8 mouse cellular contexts compared by ENCODE assay signal in genomic region chr16:94537159-94537527, GRCm38 (mm10). TPM values are rescaled to one million over a fixed set of nuclear protein-coding genes. Genes with fewer than 3 reads are reported as not detected.
DNase-seq lines count a peak whose midpoint lies in the region; ATAC-seq lines count a peak whose summit lies in the region.

No protein-coding gene starts in this region.

- H3K27ac ChIP-seq in lung, embryonic 16.5 days (ENCODE audit: low read length): no peak overlapping the region; the same call in 1 of the 2 replicates

- 43% methylated on average over 9 of the region's 9 CpGs for WGBS in lung, embryonic 16.5 days

- no peak overlapping the region for H3K4me3 ChIP-seq in lung, embryonic 16.5 days (ENCODE audit: low read length)

- H3K9ac ChIP-seq in lung, embryonic 16.5 days (ENCODE audit: low read length): no peak overlapping the region

- peaks cover 3% of the 10 kb centered on the region for H3K4me1 ChIP-seq in lung, embryonic 16.5 days (replicated peaks; ENCODE audit: control insufficient read depth, insufficient read depth, low read length)

- no peaks in the 10 kb centered on the region for H3K36me3 ChIP-seq in lung, embryonic 16.5 days (ENCODE audit: control insufficient read depth, insufficient read depth, low read length)

- no peak for DNase-seq in lung, postnatal 25 days (ENCODE audit: low spot score)
- DNase-seq in kidney, postnatal 10 days: peak; percentile 57
- peak; percentile 75 for DNase-seq in skeletal muscle tissue, adult 2 months (ENCODE audit: low read depth, low spot score)
- DNase-seq in frontal cortex, postnatal 36 days (ENCODE audit: low spot score in 2 of 2): no peak
- DNase-seq in layer of hippocampus, adult 11-12 months (ENCODE audit: low spot score): no peak
- DNase-seq in right cerebral cortex, adult 18-20 months: no peak

- no peaks in the 10 kb centered on the region for H3K27me3 ChIP-seq in lung, embryonic 16.5 days (ENCODE audit: control insufficient read depth, insufficient read depth, low read depth, low read length)

- ATAC-seq in lung, embryonic 16.5 days (ENCODE audit: low read depth): peak; percentile 56; the same call in 1 of the 2 replicates
- ATAC-seq in granulocyte monocyte progenitor cell, adult 5-6 weeks (replicated peaks; ENCODE audit: poor library complexity, severe bottlenecking): peak; percentile 82

- no peaks in the 10 kb centered on the region for H3K9me3 ChIP-seq in lung, embryonic 16.5 days (ENCODE audit: control insufficient read depth, low read length)

- no peak overlapping the region for H3K4me2 ChIP-seq in lung, embryonic 16.5 days (ENCODE audit: low read depth, low read length)

RNA-seq across cellular contexts. Expression of gene Vps26c, which starts 10.5 kb away (rescaled TPM):
- polyA plus RNA-seq in lung, embryonic 16.5 days (2015; fragmentation: Nextera tagmentation; extraction: Ambion mirVana): 57.8 and 68.0 TPM in 2 replicates
- total RNA-seq in granulocyte monocyte progenitor cell, adult 5-6 weeks (2014; fragmentation: Nextera tagmentation): 19.9 and 25.3 TPM in 2 replicates
- 27.4 and 32.7 TPM in 2 replicates for total RNA-seq in granulocyte monocyte progenitor cell, adult 5-6 weeks (2017)

RNA-seq across cellular contexts. Expression of gene Dyrk1a, which starts 32.7 kb away (rescaled TPM):
- 8.0 and 9.0 TPM in 2 replicates for polyA plus RNA-seq in lung, embryonic 16.5 days (2015; fragmentation: Nextera tagmentation; extraction: Ambion mirVana)
- 35.6 and 60.1 TPM in 2 replicates for total RNA-seq in granulocyte monocyte progenitor cell, adult 5-6 weeks (2014; fragmentation: Nextera tagmentation)
- total RNA-seq in granulocyte monocyte progenitor cell, adult 5-6 weeks (2017): 61.1 and 64.9 TPM in 2 replicates

Comparison
In these comparisons a context has a peak if more than half of its experiments do, and no peak if none do; other contexts are left out.
1. DNase-seq: peak in kidney, postnatal 10 days (single experiment) and skeletal muscle tissue, adult 2 months (single experiment); none in lung, postnatal 25 days (single experiment), frontal cortex, postnatal 36 days (0 of 2), layer of hippocampus, adult 11-12 months (single experiment) and right cerebral cortex, adult 18-20 months (single experiment).